Mouse (Mus musculus) heart, postnatal 14 days (tissue): Measurements from ENCODE around the gene Ube2l3. TPM values are rescaled to one million over a fixed set of nuclear protein-coding genes. Genes with fewer than 3 reads are reported as not detected.
A peak's percentile ranks its signal among the peaks of the same experiment; 100 is the strongest.

ENCODE experiments used
- DNase-seq, 2 experiments: peaks; one replicate each; pipeline ENCODE4 v3.0.0; 2021 to 2022
- intact Hi-C: fragments of 180-260 bp; cut with DNase I; formaldehyde crosslinking; loops from one replicate; pipeline ENCODE4 v1.15.1; 2025
- microRNA-seq, 2 experiments: library from miRNA; unstranded; fragments of <30 nt; microRNA quantifications; one replicate each; pipeline ENCODE4 v1.2.0; 2021 to 2022
- total RNA-seq, 2 experiments: library from RNA; stranded (reverse); gene quantifications; 2 replicates each; pipeline ENCODE4 v1.2.3; 2021

The Ube2l3 gene
- total RNA-seq, 2 experiments from 2014 or later, result 114 to 118 TPM

GRCm38 (mm10) chr16:17102630-17103220 lies 99.7 kb downstream of the Ube2l3 start:
- peak in 1 of 2 experiments; percentile 11 for DNase-seq

More at GRCm38 (mm10) chr16:17102630-17103220, 99.7 kb downstream of the Ube2l3 start:
- intact Hi-C loops, result no loop called here

Small RNAs within 50 kb of the gene (microRNA-seq; reads per million reads assigned to microRNA genes)
- gene Mir130b (75.5 to 216 reads per million in 2 experiments), gene Mir301b (0.36 to 3.8 reads per million in 2 experiments)

Other genes with a start within 250 kb of the Ube2l3 start
- gene Mapk1, start 219.3 kb downstream of the Ube2l3 start, total RNA-seq, result 100 to 1,000 TPM; 109 to 114 TPM
- 1 to 10 TPM; 2.9 to 3.3 TPM for gene Ypel1, start 133.0 kb downstream of the Ube2l3 start, total RNA-seq
- gene Ppil2, start 91.4 kb downstream of the Ube2l3 start, total RNA-seq, result 10 to 100 TPM; 42.4 to 43.1 TPM
- 1 to 10 TPM in 1 of 2 experiments, not detected in 1; 2.4 TPM for gene 2610318N02Rik, start 77.5 kb downstream of the Ube2l3 start, total RNA-seq
- 1 to 10 TPM; 6.7 to 9.3 TPM for gene Sdf2l1, start 70.3 kb downstream of the Ube2l3 start, total RNA-seq
- 1 to 10 TPM; 1.3 TPM for gene Ydjc, start 58.0 kb downstream of the Ube2l3 start, total RNA-seq
- gene Ccdc116, start 55.4 kb downstream of the Ube2l3 start, total RNA-seq, result under 1 TPM in 1 of 2 experiments, not detected in 1; 0.31 TPM
- gene Rimbp3, start 6.0 kb upstream of the Ube2l3 start, total RNA-seq, result under 1 TPM; 0.05 to 0.07 TPM
- 1 to 10 TPM; 1.8 to 2.1 TPM for gene Hic2, start 30.9 kb upstream of the Ube2l3 start, total RNA-seq
- gene Tmem191c, start 73.4 kb upstream of the Ube2l3 start, total RNA-seq, result 1 to 10 TPM; 2.7 to 3.9 TPM
- gene Serpind1, start 128.7 kb upstream of the Ube2l3 start, total RNA-seq, result 1 to 10 TPM; 2.1 to 2.2 TPM
- gene Snap29, start 203.3 kb upstream of the Ube2l3 start, total RNA-seq, result 10 to 100 TPM; 15.8 to 16.5 TPM
- 10 to 100 TPM; 52.7 to 54.3 TPM for gene Pi4ka, start 203.7 kb upstream of the Ube2l3 start, total RNA-seq
- 10 to 100 TPM; 25.2 to 28.9 TPM for gene Crkl, start 249.3 kb upstream of the Ube2l3 start, total RNA-seq